Mouse (Mus musculus) C2C12 (cell line): ENCODE results near the gene Abhd6.

Source experiments
- CEBPB ChIP-seq: IDR thresholded peaks from one replicate; pipeline ENCODE4 v1.6.1; 2011; ENCODE audit warnings: low read depth, mild to moderate bottlenecking, control low read depth, moderate library complexity
- CTCF ChIP-seq: IDR thresholded peaks from one replicate; pipeline ENCODE4 v1.5.1; 2011; ENCODE audit not compliant: control insufficient read depth, insufficient read depth, insufficient read length
- MAX ChIP-seq: IDR thresholded peaks from one replicate; pipeline ENCODE4 v1.6.1; 2011; ENCODE audit warnings: mild to moderate bottlenecking, control low read depth
- MYOD1 ChIP-seq: IDR thresholded peaks from one replicate; pipeline ENCODE4 v1.6.1; 2011; ENCODE audit warnings: low read depth; ENCODE audit not compliant: control insufficient read depth, insufficient read length
- MYOG ChIP-seq: IDR thresholded peaks from one replicate; pipeline ENCODE4 v1.6.1; 2011; ENCODE audit not compliant: control insufficient read depth, insufficient read length; ENCODE audit errors: extremely low read depth
- USF1 ChIP-seq: IDR thresholded peaks from one replicate; pipeline ENCODE4 v1.6.1; 2011; ENCODE audit warnings: low read depth, mild to moderate bottlenecking, control low read depth, moderate library complexity

- TF ChIP-seq MYOG (no peak), CTCF (no peak), CEBPB (no peak), MAX (no peak), USF1 (no peak), MYOD1 (no peak)
Observed at GRCm38 (mm10) chr14:8052661-8053060, 50.0 kb downstream of the Abhd6 start.
